Mouse (Mus musculus) right cerebral cortex, postnatal 4 days (tissue): Measurements from ENCODE around the gene Cst3.

ENCODE experiments used
- DNase-seq: peaks from one replicate; pipeline ENCODE4 v3.0.0-alpha.2; 2022

Gene Cst3

GRCm38 (mm10) chr2:148875335-148875811, at the start of gene Cst3:
Gene Cst3, minus strand, starts transcription at chr2:148875692.
- DNase-seq: peak; percentile 89

GRCm38 (mm10) chr2:148902286-148902685, 26.8 kb upstream of the Cst3 start:
- peak; percentile 42 for DNase-seq

GRCm38 (mm10) chr2:148900305-148900704, 24.8 kb upstream of the Cst3 start:
- no peak for DNase-seq

GRCm38 (mm10) chr2:148896219-148896618, 20.7 kb upstream of the Cst3 start:
- no peak for DNase-seq

- DNase-seq: no peak
Measured at GRCm38 (mm10) chr2:148893107-148893506, 17.6 kb upstream of the Cst3 start.

- DNase-seq: no peak
Measured at GRCm38 (mm10) chr2:148890021-148890851, 14.7 kb upstream of the Cst3 start.

GRCm38 (mm10) chr2:148889331-148890010, 14.0 kb upstream of the Cst3 start:
- DNase-seq: no peak

- no peak for DNase-seq
Measured at GRCm38 (mm10) chr2:148888872-148889271, 13.4 kb upstream of the Cst3 start.

- DNase-seq: no peak
Measured at GRCm38 (mm10) chr2:148884738-148885137, 9.2 kb upstream of the Cst3 start.

GRCm38 (mm10) chr2:148879199-148879598, 3.7 kb upstream of the Cst3 start:
- DNase-seq: no peak

GRCm38 (mm10) chr2:148878641-148879130, 3.2 kb upstream of the Cst3 start:
- DNase-seq: no peak

GRCm38 (mm10) chr2:148877016-148877770, 1.7 kb upstream of the Cst3 start:
- DNase-seq: no peak

- no peak for DNase-seq
Measured at GRCm38 (mm10) chr2:148874617-148875334, 716 bp downstream of the Cst3 start.

- no peak for DNase-seq
Measured at GRCm38 (mm10) chr2:148874224-148874616, 1.3 kb downstream of the Cst3 start.

- no peak for DNase-seq
Measured at GRCm38 (mm10) chr2:148872860-148873259, 2.6 kb downstream of the Cst3 start.

- DNase-seq: no peak
Measured at GRCm38 (mm10) chr2:148870526-148870925, 5.0 kb downstream of the Cst3 start.

GRCm38 (mm10) chr2:148868959-148869358, 6.5 kb downstream of the Cst3 start:
- DNase-seq: no peak

- no peak for DNase-seq
Measured at GRCm38 (mm10) chr2:148864966-148865365, 10.5 kb downstream of the Cst3 start, which contains the start of gene 9230104L09Rik. Gene 9230104L09Rik, minus strand, starts transcription at chr2:148865038.

- no peak for DNase-seq
Measured at GRCm38 (mm10) chr2:148861693-148862092, 13.8 kb downstream of the Cst3 start.

GRCm38 (mm10) chr2:148860993-148861392, 14.5 kb downstream of the Cst3 start:
- no peak for DNase-seq

- DNase-seq: no peak
Measured at GRCm38 (mm10) chr2:148857506-148857905, 18.0 kb downstream of the Cst3 start.
